Comparison of ENCODE assay signal across 8 mouse cellular contexts in genomic region chr14:75753991-75754817, GRCm38 (mm10). TPM values are rescaled to one million over a fixed set of nuclear protein-coding genes. Genes with fewer than 3 reads are reported as not detected.
A peak's percentile ranks its signal among the peaks of the same experiment; 100 is the strongest.
DNase-seq lines count a peak whose midpoint lies in the region; ATAC-seq and TF ChIP-seq lines count a peak whose summit lies in the region.

Cog3 (minus strand) TSS chr14:75754517.

- no peak for TF ChIP-seq CTCF in bone marrow macrophage, adult 2 months (IDR thresholded peaks at IDR 0.05; ENCODE audit: low read depth, low read length)
- peak; percentile 27; the same call in 1 of the 2 replicates for TF ChIP-seq CTCF in embryonic fibroblast, embryonic 13.5 days (IDR thresholded peaks at IDR 0.05; ENCODE audit: borderline replicate concordance, insufficient read depth, low read length)

- peak; percentile 97 for ATAC-seq in kidney, embryonic 14.5 days (ENCODE audit: low FRiP score, low TSS enrichment)
- ATAC-seq in limb, embryonic 15.5 days (ENCODE audit: insufficient number of reproducible peaks, low FRiP score, low TSS enrichment, low read depth) = peak; percentile 94

- H3K27ac ChIP-seq in bone marrow macrophage, adult 2 months (ENCODE audit: insufficient read depth, low read depth, low read length) = peak within 1 kb of the TSS; percentile 58
- peak within 1 kb of the TSS; percentile 39 for H3K27ac ChIP-seq in embryonic fibroblast, embryonic 13.5 days (ENCODE audit: insufficient read depth, low read length)
- H3K27ac ChIP-seq in kidney, embryonic 14.5 days (ENCODE audit: low read depth, low read length) = peak within 1 kb of the TSS; percentile 89
- peak within 1 kb of the TSS; percentile 89 for H3K27ac ChIP-seq in limb, embryonic 15.5 days

- H3K27me3 ChIP-seq in kidney, embryonic 14.5 days (ENCODE audit: control insufficient read depth, insufficient read depth, low read length) = no peaks in the 10 kb centered on the region
- peaks cover 5% of the 10 kb centered on the region for H3K27me3 ChIP-seq in limb, embryonic 15.5 days

- WGBS in kidney, embryonic 14.5 days = under 1% methylated on average over 77 of the region's 78 CpGs
- under 1% methylated on average over 78 of the region's 78 CpGs for WGBS in limb, embryonic 15.5 days

- H3K4me2 ChIP-seq in kidney, embryonic 14.5 days (replicated peaks; ENCODE audit: low read depth, low read length) = peak within 1 kb of the TSS; percentile 70
- H3K4me2 ChIP-seq in limb, embryonic 15.5 days = peak within 1 kb of the TSS; percentile 52

- H3K4me3 ChIP-seq in bone marrow macrophage, adult 2 months (ENCODE audit: insufficient read depth, low read length) = peak within 1 kb of the TSS; percentile 69
- H3K4me3 ChIP-seq in embryonic fibroblast, embryonic 13.5 days (ENCODE audit: insufficient read depth, low read length) = peak within 1 kb of the TSS; percentile 79
- peak within 1 kb of the TSS; percentile 98 for H3K4me3 ChIP-seq in kidney, embryonic 14.5 days (ENCODE audit: low read length)
- peak within 1 kb of the TSS; percentile 96 for H3K4me3 ChIP-seq in limb, embryonic 15.5 days

- H3K36me3 ChIP-seq in kidney, embryonic 14.5 days (ENCODE audit: control insufficient read depth, insufficient read depth, low read length) = no peaks in the 10 kb centered on the region
- H3K36me3 ChIP-seq in limb, embryonic 15.5 days = 0 out of 2 replicates have a peak, but pooled peaks cover 3% of the 10 kb centered on the region

- H3K9ac ChIP-seq in kidney, embryonic 14.5 days (ENCODE audit: low read depth, low read length) = peak within 1 kb of the TSS; percentile 95
- H3K9ac ChIP-seq in limb, embryonic 15.5 days = peak within 1 kb of the TSS; percentile 80

- peak; percentile 27; the same call in 1 of the 2 replicates for TF ChIP-seq POLR2A in bone marrow macrophage, adult 2 months (IDR thresholded peaks at IDR 0.05; ENCODE audit: borderline replicate concordance, low read depth, low read length)
- peak; percentile 63 for TF ChIP-seq POLR2A in embryonic fibroblast, embryonic 13.5 days (IDR thresholded peaks at IDR 0.05; ENCODE audit: low read depth, low read length)

- peaks cover 18% of the 10 kb centered on the region for H3K4me1 ChIP-seq in bone marrow macrophage, adult 2 months (ENCODE audit: control insufficient read depth, insufficient read depth, low read length)
- H3K4me1 ChIP-seq in embryonic fibroblast, embryonic 13.5 days (ENCODE audit: control insufficient read depth, insufficient read depth, low read length) = peaks cover 5% of the 10 kb centered on the region
- peaks cover 14% of the 10 kb centered on the region for H3K4me1 ChIP-seq in kidney, embryonic 14.5 days (ENCODE audit: control insufficient read depth, insufficient read depth, low read length)
- H3K4me1 ChIP-seq in limb, embryonic 15.5 days = peaks cover 15% of the 10 kb centered on the region

- peak; percentile 96 for DNase-seq in A20 (ENCODE audit: low read depth, low spot score)
- DNase-seq in heart, adult 9 months (ENCODE audit: low spot score in 2 of 2) = peak; percentile 96 to 97
- DNase-seq in monocyte, adult 2 months (ENCODE audit: low read depth in 1 of 2, low spot score in 2 of 2) = peak; percentile 91 to 93
- DNase-seq in spleen, postnatal 36 days (ENCODE audit: low spot score in 2 of 2) = peak; percentile 97

- H3K9me3 ChIP-seq in kidney, embryonic 14.5 days (ENCODE audit: control insufficient read depth, low read length) = no peaks in the 10 kb centered on the region
- H3K9me3 ChIP-seq in limb, embryonic 15.5 days = no peaks in the 10 kb centered on the region

RNA-seq across cellular contexts. Expression of gene Cog3, which starts in this region (rescaled TPM):
- polyA plus RNA-seq in bone marrow macrophage, adult 2 months (2012; ENCODE audit: insufficient read depth, insufficient read length, missing spikeins) = 14.6 and 15.3 TPM in 2 replicates
- 26.6 and 27.2 TPM in 2 replicates for polyA plus RNA-seq in embryonic fibroblast, embryonic 13.5 days (2011; ENCODE audit: insufficient read length, low read depth, missing spikeins)
- polyA plus RNA-seq in kidney, embryonic 14.5 days (2014; fragmentation: Nextera tagmentation; extraction: Ambion mirVana) = 12.0 and 24.9 TPM in 2 replicates
- polyA plus RNA-seq in limb, embryonic 15.5 days (2015; fragmentation: Nextera tagmentation; extraction: Ambion mirVana) = 20.3 and 22.3 TPM in 2 replicates

Comparison
In these comparisons a context has a peak if more than half of its experiments do, and no peak if none do; other contexts are left out.
1. Peak in every context shown above with its lines: DNase-seq, ATAC-seq, H3K4me3 ChIP-seq and H3K27ac ChIP-seq.
2. H3K27ac ChIP-seq: peak in every context shown above with its lines; median percentile 89 in kidney, embryonic 14.5 days; 89 in limb, embryonic 15.5 days; 58 in bone marrow macrophage, adult 2 months; 39 in embryonic fibroblast, embryonic 13.5 days.